Mouse (Mus musculus) heart, postnatal 0 days (tissue): Measurements from ENCODE around the gene Thy1.

Source experiments
- CTCF ChIP-seq: IDR thresholded peaks from 2 replicates; pipeline ENCODE4 v1.5.1; 2016; ENCODE audit warnings: antibody characterized with exemption, control low read depth, low read depth
- EP300 ChIP-seq: IDR thresholded peaks from 2 replicates; pipeline ENCODE4 v1.6.1; 2016; ENCODE audit warnings: antibody characterized with exemption, low read depth

DNA sequence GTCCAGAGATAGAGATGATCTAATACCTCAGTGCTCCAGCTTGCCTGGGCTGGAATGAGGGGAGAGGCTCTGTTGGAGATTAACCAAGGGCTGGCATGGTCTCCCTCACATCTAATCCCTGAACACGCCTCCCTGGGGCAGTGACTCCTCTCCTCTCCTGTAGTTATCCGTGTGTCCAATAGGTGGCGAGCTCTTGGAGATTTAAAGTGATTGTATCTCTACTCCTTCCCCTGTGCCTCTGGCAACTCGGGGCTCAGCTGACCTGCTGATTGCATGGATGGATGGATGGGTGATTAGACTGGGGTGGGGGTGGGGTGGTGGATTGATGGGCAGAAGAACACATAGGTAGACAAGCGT lies 33.6 kb downstream of the Thy1 start:
- TF ChIP-seq CTCF: peak; percentile 56
- TF ChIP-seq EP300: no peak
